Mouse (Mus musculus) liver, embryonic 14.5 days (tissue): Measurements from ENCODE around the gene Hadh. TPM values are rescaled to one million over a fixed set of nuclear protein-coding genes. Genes with fewer than 3 reads are reported as not detected.

Source experiments
- ATAC-seq: fragments of 200-750 bp; cut with Nextera tagmentation; 2 replicates; pipeline ENCODE4 v1.8.0; 2017; ENCODE audit warnings: moderate number of reproducible peaks, mild to moderate bottlenecking, moderate library complexity; ENCODE audit not compliant: insufficient read depth
- DNase-seq, 3 experiments: peaks; one replicate each; pipeline ENCODE4 v3.0.0-alpha.2; 2012 to 2013; ENCODE audit warnings: low read depth in 3 of 3, low spot score in 3 of 3
- H3K27ac ChIP-seq: fragments of 300-500 bp; sonication (generic); 2 replicates; pipeline ENCODE4 v1.5.1; 2014; ENCODE audit warnings: moderate library complexity, mild to moderate bottlenecking, control low read depth, inconsistent platforms
- H3K27me3 ChIP-seq: fragments of 300-500 bp; sonication (generic); 2 replicates; pipeline ENCODE4 v1.6.1; 2014; ENCODE audit warnings: mild to moderate bottlenecking, low read length, moderate library complexity; ENCODE audit not compliant: control insufficient read depth, insufficient read depth
- H3K36me3 ChIP-seq: fragments of 300-500 bp; sonication (generic); replicated peaks from 2 replicates; pipeline ENCODE4 v1.6.1; 2014; ENCODE audit warnings: low read depth; ENCODE audit not compliant: control insufficient read depth, insufficient read depth
- H3K4me1 ChIP-seq, 2 experiments: fragments of 200-500 bp in 1 of 2; fragments of 300-500 bp in 1 of 2; sonication (generic) in 1 of 2; replicated peaks; 2 replicates each; pipeline ENCODE4 v1.6.1; 2012 to 2014; ENCODE audit warnings: antibody characterized with exemption in 1 of 2, inconsistent platforms in 1 of 2, low read length in 1 of 2; ENCODE audit not compliant: control insufficient read depth in 2 of 2, insufficient read depth in 2 of 2
- H3K4me2 ChIP-seq: fragments of 300-500 bp; sonication (generic); 2 replicates; pipeline ENCODE4 v1.6.1; 2014; ENCODE audit warnings: low read depth, mild to moderate bottlenecking, control low read depth, moderate library complexity
- H3K4me3 ChIP-seq, 2 experiments: fragments of 200-500 bp in 1 of 2; fragments of 300-500 bp in 1 of 2; sonication (generic) in 1 of 2; 2 replicates each; pipeline ENCODE4 v1.5.1; 2012 to 2014; ENCODE audit warnings: low read depth in 2 of 2, low read length in 2 of 2, mild to moderate bottlenecking in 2 of 2, control low read depth in 1 of 2, inconsistent platforms in 1 of 2, moderate library complexity in 1 of 2; ENCODE audit not compliant: insufficient read depth in 1 of 2
- H3K9ac ChIP-seq: fragments of 300-500 bp; sonication (generic); replicated peaks from 2 replicates; pipeline ENCODE4 v1.6.1; 2014; ENCODE audit warnings: mild to moderate bottlenecking, control low read depth, moderate library complexity
- H3K9me3 ChIP-seq: fragments of 300-500 bp; sonication (generic); 2 replicates; pipeline ENCODE4 v1.6.1; 2016; ENCODE audit warnings: low read length, mixed read lengths; ENCODE audit not compliant: control insufficient read depth
- CTCF ChIP-seq: IDR thresholded peaks from 2 replicates; pipeline ENCODE4 v1.5.1; 2016; ENCODE audit warnings: antibody characterized with exemption, low read depth, control low read depth
- EP300 ChIP-seq: IDR thresholded peaks from 2 replicates; pipeline ENCODE4 v1.6.1; 2016; ENCODE audit warnings: antibody characterized with exemption, low read depth
- whole genome bisulfite sequencing: fragments of 180-500 bp; shearing (Covaris S2); extraction: QIAGEN DNeasy Blood & Tissue Kit; methylation state at CpG from one replicate; pipeline ENCODE4 v1.1.7; 2014; ENCODE audit not compliant: insufficient replicate concordance; 5-methylcytosine and 5-hydroxymethylcytosine counted together
- polyA plus RNA-seq, 2 experiments: library from polyadenylated mRNA; depleted of rRNA in 1 of 2; stranded (reverse) in 1 of 2; unstranded in 1 of 2; fragments of >200 nt; fragmentation: Nextera tagmentation in 1 of 2; extraction: Ambion mirVana in 1 of 2; gene quantifications; 2 replicates each; pipeline versions ENCODE4 v1.2.1 to v1.2.3; 2012 to 2014

Gene Hadh
- polyA plus RNA-seq, 2 experiments = 78.3 to 98.0 TPM

DNA sequence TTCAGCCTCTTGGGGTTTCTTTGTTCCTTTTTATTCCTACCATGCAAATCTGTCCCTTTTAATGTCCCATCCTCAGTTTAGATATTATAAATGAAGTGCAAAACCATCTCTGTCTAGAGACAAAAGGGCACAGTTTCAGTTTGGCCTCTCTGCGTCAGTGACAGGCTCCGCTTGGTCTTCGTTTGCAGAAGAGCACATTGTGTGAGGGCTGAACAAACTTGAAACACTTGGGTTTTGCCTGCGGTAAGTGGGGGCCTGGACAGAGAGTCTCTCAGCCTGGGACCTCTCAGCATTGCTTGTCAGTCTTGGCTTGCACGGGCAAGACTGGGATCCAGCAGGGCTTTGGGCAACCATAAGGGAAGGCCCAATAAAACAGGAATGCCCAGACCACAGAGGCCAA lies 85.7 kb downstream of the Hadh start:
- H3K4me3 ChIP-seq = no peak overlapping the region
- H3K27me3 ChIP-seq = no peaks in the 10 kb centered on the region
- DNase-seq (no peak), ATAC-seq (no peak)
- WGBS = 70% methylated on average over 5 of the region's 5 CpGs
- TF ChIP-seq EP300 = no peak
- no peak for TF ChIP-seq CTCF
- H3K4me2 ChIP-seq = no peak overlapping the region
- H3K27ac ChIP-seq = no peak overlapping the region
- no peak overlapping the region for H3K9ac ChIP-seq
- H3K36me3 ChIP-seq = no peaks in the 10 kb centered on the region
- H3K9me3 ChIP-seq = no peaks in the 10 kb centered on the region
- H3K4me1 ChIP-seq = no peaks in the 10 kb centered on the region

Other genes starting within 250 kb of the Hadh start
- 0.11 and 0.12 TPM in 2 replicates for gene Lef1, start 161.6 kb downstream of the Hadh start, polyA plus RNA-seq (2012; rRNA removed)
- 0.18 and 0.25 TPM in 2 replicates for gene Lef1, start 161.6 kb downstream of the Hadh start, polyA plus RNA-seq (2014; fragmentation: Nextera tagmentation; extraction: Ambion mirVana)
- gene Cyp2u1, start 31.1 kb upstream of the Hadh start, polyA plus RNA-seq (2012; rRNA removed) = 0.15 TPM in 2 replicates
- 0.04 and 0.08 TPM in 2 replicates for gene Cyp2u1, start 31.1 kb upstream of the Hadh start, polyA plus RNA-seq (2014; fragmentation: Nextera tagmentation; extraction: Ambion mirVana)
- gene Sgms2, start 219.3 kb upstream of the Hadh start, polyA plus RNA-seq (2012; rRNA removed) = 0.96 and 1.6 TPM in 2 replicates
- 2.1 and 3.6 TPM in 2 replicates for gene Sgms2, start 219.3 kb upstream of the Hadh start, polyA plus RNA-seq (2014; fragmentation: Nextera tagmentation; extraction: Ambion mirVana)